Mouse (Mus musculus) liver, adult 2 months (tissue): ENCODE results near the gene Vsx1.

Experiments
- CTCF ChIP-seq: fragments of 200-500 bp; IDR thresholded peaks from 2 replicates; pipeline ENCODE4 v1.5.1; 2011; ENCODE audit warnings: low read depth, low read length, control low read depth
- POLR2A ChIP-seq: fragments of 200-500 bp; IDR thresholded peaks from 2 replicates; pipeline ENCODE4 v1.6.1; 2011; ENCODE audit warnings: low read length, control low read depth; ENCODE audit not compliant: insufficient read depth; ENCODE audit errors: extremely low read depth

DNA sequence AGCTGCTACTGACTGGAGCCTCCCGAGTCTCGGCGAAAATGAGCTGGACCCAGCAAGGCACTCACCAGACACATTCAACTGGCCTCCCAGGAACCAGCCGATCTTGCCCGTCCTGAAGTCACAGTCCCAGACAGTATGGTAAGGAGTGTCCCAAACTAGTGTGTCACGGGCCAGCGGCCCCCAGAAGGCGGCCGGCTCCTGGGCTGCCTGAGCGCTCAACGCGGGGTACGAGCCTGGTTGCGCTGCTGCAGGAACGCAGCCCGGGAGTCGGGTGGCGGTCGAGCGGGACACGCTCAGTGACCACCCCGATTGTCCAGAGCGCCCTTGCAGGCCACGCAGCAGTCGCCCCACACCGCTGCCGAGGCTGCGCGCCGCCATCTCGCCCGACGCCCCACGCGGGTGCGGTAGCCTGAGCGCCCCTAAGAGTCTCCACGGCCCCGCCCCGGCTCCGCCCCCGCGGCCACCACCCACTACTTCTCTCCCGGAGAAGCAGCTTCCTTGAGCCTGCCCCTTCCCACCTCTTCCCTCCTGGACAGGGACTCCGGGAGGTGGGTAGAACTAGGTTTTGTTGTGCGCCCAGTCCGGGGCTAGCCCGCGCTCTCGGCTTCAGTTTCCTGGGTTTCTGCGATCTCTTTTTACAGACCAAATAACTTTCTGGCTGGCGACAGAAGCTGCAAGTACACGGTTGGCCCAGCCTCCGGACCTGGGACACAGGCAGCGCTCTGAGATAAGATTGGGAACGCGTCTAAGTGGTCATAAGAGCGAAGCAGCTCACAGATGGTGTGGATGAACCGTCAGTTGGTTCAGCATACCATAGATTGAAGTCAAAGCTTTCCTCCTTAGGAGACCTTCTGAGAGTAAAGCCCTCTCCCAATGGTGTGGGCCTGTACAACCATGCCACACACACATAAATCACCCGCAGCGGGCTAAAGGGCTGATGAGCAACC is 21.1 kb downstream of the Vsx1 start, which contains the start of gene Acss1:
- TF ChIP-seq POLR2A = no peak
- TF ChIP-seq CTCF = no peak
